Mouse (Mus musculus): ENCODE results near the gene Btbd18. TPM values are rescaled to one million over a fixed set of nuclear protein-coding genes. Genes with fewer than 3 reads are reported as not detected.
A peak's percentile ranks its signal among the peaks of the same experiment; 100 is the strongest.
"Not testable (repeated sequence)": the region's sequence is repeated elsewhere in the genome, so short reads cannot be mapped to it uniquely, and the experiment has no call there.

The Btbd18 gene
- polyA plus RNA-seq, 1 experiment from 2014 or later: 0.58 TPM

GRCm38 (mm10) chr2:84653354-84653753 is 5.5 kb upstream of the Btbd18 start:
- no peak overlapping the region for H3K27ac ChIP-seq
- H3K4me3 ChIP-seq: no peak overlapping the region
- DNase-seq (ENCODE audit: extremely low spot score, low spot score): no peak
- no peaks in the 10 kb centered on the region for H3K27me3 ChIP-seq (ENCODE audit: poor library complexity, severe bottlenecking)
- no peaks in the 10 kb centered on the region for H3K9me3 ChIP-seq
- peaks cover 22% of the 10 kb centered on the region for H3K4me1 ChIP-seq
- H3K36me3 ChIP-seq (replicated peaks): no peaks in the 10 kb centered on the region

GRCm38 (mm10) chr2:84655864-84656263 is 3.0 kb upstream of the Btbd18 start:
- DNase-seq (ENCODE audit: extremely low spot score, low spot score): no peak
- 71% methylated on average over 1 of the region's 1 CpGs for WGBS
- Histone ChIP-seq H3K36me3 (replicated peaks) (no peaks in the 10 kb centered on the region), H3K4me1 (peaks cover 8% of the 10 kb centered on the region), H3K27ac (no peak overlapping the region), H3K9me3 (peaks cover 5% of the 10 kb centered on the region; the same call in 1 of the 2 replicates), H3K4me3 (no peak overlapping the region), H3K27me3 (ENCODE audit: poor library complexity, severe bottlenecking) (no peaks in the 10 kb centered on the region)

GRCm38 (mm10) chr2:84660253-84660652 is 1.4 kb downstream of the Btbd18 start:
- H3K4me1 ChIP-seq: no peaks in the 10 kb centered on the region
- DNase-seq (ENCODE audit: extremely low spot score, low spot score): no peak
- H3K27me3 ChIP-seq (ENCODE audit: poor library complexity, severe bottlenecking): no peaks in the 10 kb centered on the region
- peaks cover 5% of the 10 kb centered on the region; the same call in 1 of the 2 replicates for H3K9me3 ChIP-seq
- no peaks in the 10 kb centered on the region for H3K36me3 ChIP-seq (replicated peaks)
- H3K4me3 ChIP-seq: no peak overlapping the region
- 70% methylated on average over 3 of the region's 3 CpGs for WGBS
- no peak overlapping the region for H3K27ac ChIP-seq

- WGBS: 23% methylated on average over 2 of the region's 2 CpGs
- Histone ChIP-seq H3K4me3 (no peak overlapping the region), H3K27me3 (ENCODE audit: poor library complexity, severe bottlenecking) (no peaks in the 10 kb centered on the region), H3K4me1 (no peaks in the 10 kb centered on the region), H3K36me3 (replicated peaks) (peaks cover 12% of the 10 kb centered on the region), H3K27ac (no peak overlapping the region), H3K9me3 (peaks cover 5% of the 10 kb centered on the region; the same call in 1 of the 2 replicates)
- no peak for DNase-seq (ENCODE audit: extremely low spot score, low spot score)
Measured at GRCm38 (mm10) chr2:84662866-84663265, 4.0 kb downstream of the Btbd18 start.

DNA sequence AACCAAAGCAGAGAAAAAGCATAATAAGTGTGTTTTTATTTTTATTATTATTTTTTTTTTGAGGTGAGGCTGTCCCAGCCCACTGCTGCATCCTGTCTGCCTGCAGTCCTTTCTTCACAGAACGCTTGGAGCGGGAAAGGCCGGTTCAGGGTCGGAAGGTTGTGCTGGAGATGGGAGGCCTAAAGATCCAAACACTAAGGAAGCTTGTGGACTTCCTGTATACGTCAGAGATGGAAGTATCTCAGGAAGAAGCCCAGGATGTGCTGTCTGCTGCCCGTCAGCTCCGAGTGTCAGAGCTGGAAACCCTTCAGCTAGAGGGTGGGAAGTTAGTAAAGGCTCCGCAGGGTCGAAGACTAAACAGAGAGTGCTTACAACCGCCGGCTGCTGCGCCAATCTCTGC is 7.2 kb downstream of the Btbd18 start:
- Histone ChIP-seq H3K9me3 (no peaks in the 10 kb centered on the region), H3K27me3 (ENCODE audit: poor library complexity, severe bottlenecking) (no peaks in the 10 kb centered on the region), H3K36me3 (replicated peaks) (peaks cover 28% of the 10 kb centered on the region), H3K27ac (no peak overlapping the region), H3K4me3 (no peak overlapping the region), H3K4me1 (peaks cover 17% of the 10 kb centered on the region)
- DNase-seq (ENCODE audit: extremely low spot score, low spot score): no peak
- WGBS: 71% methylated on average over 12 of the region's 12 CpGs

DNA sequence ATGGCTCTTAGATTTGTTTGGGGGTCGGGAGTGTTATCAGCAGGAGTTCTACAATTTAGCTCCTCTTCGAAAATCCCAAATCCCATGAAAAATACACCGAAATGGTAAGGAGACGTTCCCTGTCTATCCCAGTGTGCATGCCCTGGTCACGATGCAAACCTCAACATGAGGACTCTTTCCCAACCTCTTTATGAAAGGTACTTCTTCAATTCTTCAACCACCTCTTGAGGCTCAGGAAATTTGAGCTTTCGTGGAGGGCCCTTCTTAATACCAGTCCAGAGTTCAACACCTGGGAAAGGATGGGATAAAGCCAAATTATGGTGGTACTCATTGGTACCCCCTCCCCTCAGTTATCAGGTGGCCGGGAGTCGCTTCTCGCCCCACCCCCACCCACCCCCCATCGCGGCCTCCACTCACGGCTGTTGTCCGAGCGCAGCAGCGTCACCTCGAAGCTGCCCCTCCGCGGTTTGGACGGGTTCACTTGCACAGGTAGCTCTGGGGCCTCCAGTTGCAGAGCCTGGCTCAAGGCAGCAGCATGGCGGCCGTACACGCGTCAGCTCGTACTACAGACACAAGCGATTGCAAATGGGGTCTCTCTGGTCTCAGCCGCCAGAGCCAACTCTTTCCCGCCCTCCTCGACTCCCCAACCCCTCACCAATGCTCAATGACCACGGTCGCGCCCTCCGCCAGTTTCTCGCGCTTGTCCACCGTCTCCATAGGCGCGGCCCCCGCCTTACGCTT is 11.1 kb downstream of the Btbd18 start:
- Histone ChIP-seq H3K4me3 (peak overlapping the region; percentile 91), H3K27me3 (ENCODE audit: poor library complexity, severe bottlenecking) (no peaks in the 10 kb centered on the region), H3K9me3 (no peaks in the 10 kb centered on the region), H3K36me3 (replicated peaks) (peaks cover 57% of the 10 kb centered on the region), H3K27ac (peak overlapping the region; percentile 99), H3K4me1 (peaks cover 19% of the 10 kb centered on the region)
- 3% methylated on average over 39 of the region's 39 CpGs for WGBS
- no peak for DNase-seq (ENCODE audit: extremely low spot score, low spot score)

DNA sequence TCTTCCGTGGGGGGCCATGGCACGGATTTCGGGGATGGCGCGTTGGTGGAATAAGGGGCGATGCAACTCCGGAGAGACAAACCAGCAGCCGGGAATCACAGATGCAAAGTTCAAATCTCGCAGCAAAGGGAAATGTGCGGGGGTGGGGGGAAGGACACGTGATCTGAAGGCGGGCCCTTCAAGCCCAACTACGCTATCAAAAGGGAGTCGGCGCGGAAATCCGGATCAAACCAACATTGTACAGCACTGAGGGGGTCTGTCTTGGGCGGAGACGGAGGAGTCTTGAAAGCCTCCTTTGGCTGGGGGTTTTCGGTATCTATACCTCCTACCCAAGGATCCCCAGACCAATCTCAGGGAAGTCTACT is 11.7 kb downstream of the Btbd18 start, which contains the start of gene Selenoh:
Gene Selenoh, minus strand, starts transcription at position 202 of the 365 bp plus-strand sequence.
- H3K27me3 ChIP-seq (ENCODE audit: poor library complexity, severe bottlenecking): no peaks in the 10 kb centered on the region
- H3K27ac ChIP-seq: peak within 1 kb of the TSS; percentile 99
- H3K4me1 ChIP-seq: peaks cover 19% of the 10 kb centered on the region
- WGBS: under 1% methylated on average over 20 of the region's 20 CpGs
- H3K4me3 ChIP-seq: peak within 1 kb of the TSS; percentile 91
- peaks cover 62% of the 10 kb centered on the region for H3K36me3 ChIP-seq (replicated peaks)
- DNase-seq (ENCODE audit: extremely low spot score, low spot score): peak; percentile 94
- no peaks in the 10 kb centered on the region for H3K9me3 ChIP-seq

DNA sequence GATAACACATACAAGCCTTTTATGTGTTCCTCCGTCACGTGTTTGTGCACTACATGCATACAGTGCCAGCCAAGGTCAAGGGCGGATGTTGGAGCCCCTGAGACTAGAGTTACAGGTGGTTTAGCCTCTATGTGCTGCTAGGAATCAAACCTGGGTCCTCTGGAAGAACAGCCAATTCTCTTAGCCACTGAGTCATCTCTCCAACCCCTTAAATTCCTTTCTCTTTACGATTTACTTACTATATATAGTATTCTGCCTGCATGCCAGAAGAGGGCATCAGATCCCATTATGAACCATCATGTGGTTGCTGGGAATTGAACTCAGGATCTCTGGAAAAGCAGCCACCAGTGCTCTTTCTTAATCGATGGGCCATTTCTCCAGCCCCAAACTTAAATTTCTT is 12.7 kb downstream of the Btbd18 start:
- Histone ChIP-seq H3K36me3 (replicated peaks) (peaks cover 71% of the 10 kb centered on the region), H3K27ac (peak overlapping the region; percentile 66; the same call in 1 of the 2 replicates), H3K4me1 (peaks cover 24% of the 10 kb centered on the region)
- not testable (repeated sequence) for H3K9me3 ChIP-seq; DNase-seq (ENCODE audit: extremely low spot score, low spot score); H3K27me3 ChIP-seq (ENCODE audit: poor library complexity, severe bottlenecking); H3K4me3 ChIP-seq
- WGBS: 82% methylated on average over 4 of the region's 5 CpGs

DNA sequence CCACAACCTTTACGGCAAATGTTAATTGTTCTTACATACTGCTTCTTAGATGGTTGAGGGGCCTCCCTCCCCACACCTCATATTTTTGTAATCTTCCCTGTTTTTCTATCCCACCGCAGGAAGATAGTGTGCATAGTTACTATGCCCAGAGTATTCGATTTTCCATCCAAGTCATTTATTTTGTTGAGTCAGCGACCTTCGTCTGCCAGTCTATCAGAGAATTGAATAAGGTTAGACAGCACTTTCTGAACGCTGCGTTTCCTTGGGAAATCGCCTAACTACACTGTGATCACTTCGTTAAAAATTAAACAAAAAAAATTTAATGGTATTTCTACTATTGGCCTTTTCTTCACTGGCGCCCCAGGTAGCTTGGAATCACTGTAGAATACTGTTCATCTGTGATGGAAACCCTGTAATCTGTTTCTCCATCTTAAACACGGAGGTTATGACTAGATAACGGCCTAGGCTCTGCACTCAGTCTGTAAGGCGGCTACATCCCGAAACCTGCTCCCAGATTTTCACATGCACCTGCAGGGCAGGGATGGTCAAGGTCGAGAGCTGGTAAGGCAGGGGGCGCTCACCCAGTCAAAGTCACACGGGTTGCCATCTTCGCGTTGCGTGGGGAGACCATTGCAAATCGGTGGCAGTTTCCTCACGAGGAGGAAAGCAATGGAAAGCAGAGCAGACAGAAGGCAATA is 18.5 kb downstream of the Btbd18 start:
- H3K27ac ChIP-seq: peak overlapping the region; percentile 86
- peak overlapping the region; percentile 75 for H3K4me3 ChIP-seq
- H3K9me3 ChIP-seq: no peaks in the 10 kb centered on the region
- 12% methylated on average over 22 of the region's 22 CpGs for WGBS
- no peak for DNase-seq (ENCODE audit: extremely low spot score, low spot score)
- H3K27me3 ChIP-seq (ENCODE audit: poor library complexity, severe bottlenecking): no peaks in the 10 kb centered on the region
- H3K36me3 ChIP-seq (replicated peaks): peaks cover 64% of the 10 kb centered on the region
- H3K4me1 ChIP-seq: peaks cover 24% of the 10 kb centered on the region

DNA sequence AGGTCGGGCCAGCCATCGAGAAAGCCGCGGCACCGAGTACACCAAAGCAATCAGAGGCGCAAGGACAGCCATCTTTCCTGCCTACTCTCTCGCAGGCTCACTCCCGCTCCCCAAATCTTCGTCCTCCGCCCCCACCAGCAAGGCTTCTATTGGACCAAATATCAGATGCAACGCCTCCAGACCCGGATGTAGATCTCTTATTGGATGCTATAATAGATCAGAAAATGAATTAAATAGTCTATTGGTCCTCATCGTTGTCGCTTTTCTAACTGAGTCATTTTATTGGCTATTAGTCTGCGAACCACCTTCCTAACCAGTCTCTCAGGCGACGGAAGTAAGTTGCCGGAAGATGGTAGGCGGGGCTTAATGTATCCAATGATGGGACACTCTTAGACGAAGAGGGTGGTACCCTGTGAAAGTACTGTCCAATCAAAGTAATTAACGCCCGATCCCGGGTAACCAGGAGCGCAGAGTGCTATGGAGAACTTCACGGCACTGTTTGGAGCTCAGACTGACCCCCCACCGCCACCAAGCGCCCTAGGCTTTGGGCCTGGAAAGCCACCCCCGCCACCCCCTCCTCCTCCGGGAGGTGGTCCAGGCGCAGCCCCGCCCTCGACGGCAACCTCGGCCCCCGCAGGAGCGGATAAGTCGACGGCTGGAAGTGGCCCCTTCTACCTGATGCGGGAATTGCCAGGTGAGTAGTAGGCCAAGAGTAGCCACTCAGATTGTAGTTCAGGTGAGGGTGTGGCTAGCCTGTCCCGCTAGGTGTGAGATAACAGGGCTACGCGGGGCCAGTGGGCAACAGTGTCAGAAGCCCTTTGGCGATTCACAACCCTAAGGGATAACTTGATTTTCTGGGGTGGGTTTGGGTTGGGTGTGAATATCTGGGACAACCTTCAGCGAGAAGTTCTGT is 19.3 kb downstream of the Btbd18 start, which contains the start of the genes Gm28635 and Med19:
Gene Gm28635, minus strand, starts transcription at position 74 of the 913 bp plus-strand sequence.
Gene Med19, plus strand, starts transcription at position 435 of the 913 bp plus-strand sequence.
- peak; percentile 93 for DNase-seq (ENCODE audit: extremely low spot score, low spot score)
- Histone ChIP-seq H3K27me3 (ENCODE audit: poor library complexity, severe bottlenecking) (no peaks in the 10 kb centered on the region), H3K9me3 (no peaks in the 10 kb centered on the region), H3K36me3 (replicated peaks) (peaks cover 64% of the 10 kb centered on the region), H3K4me3 (peak within 1 kb of the TSS; percentile 75), H3K4me1 (peaks cover 24% of the 10 kb centered on the region), H3K27ac (peak within 1 kb of the TSS; percentile 86)
- WGBS: under 1% methylated on average over 44 of the region's 44 CpGs

DNA sequence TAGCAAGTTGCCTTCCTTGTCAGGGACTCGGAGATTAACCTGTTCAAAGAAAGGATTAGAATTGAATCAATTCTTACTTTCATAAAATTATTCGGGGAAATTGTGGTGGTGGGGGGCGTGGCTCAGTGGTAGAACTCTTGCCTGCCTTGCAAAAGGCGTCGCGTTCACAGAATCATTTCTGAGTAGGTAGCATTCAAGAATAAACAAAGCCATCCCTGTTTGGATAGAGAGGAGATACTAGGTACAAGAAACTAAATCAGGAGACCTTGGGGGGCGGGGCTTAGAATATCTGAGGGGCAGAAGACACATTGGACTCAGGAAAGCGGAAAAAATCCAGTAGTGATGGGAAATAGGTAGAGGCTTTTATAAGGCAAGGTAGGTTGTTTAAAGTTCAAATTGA is 20.1 kb downstream of the Btbd18 start, which contains the start of gene Tmx2:
Gene Tmx2, minus strand, starts transcription at position 125 of the 400 bp plus-strand sequence.
- no peak for DNase-seq (ENCODE audit: extremely low spot score, low spot score)
- Histone ChIP-seq H3K27me3 (ENCODE audit: poor library complexity, severe bottlenecking) (no peaks in the 10 kb centered on the region), H3K36me3 (replicated peaks) (peaks cover 63% of the 10 kb centered on the region), H3K9me3 (no peaks in the 10 kb centered on the region), H3K4me1 (peaks cover 24% of the 10 kb centered on the region), H3K4me3 (peak within 1 kb of the TSS; percentile 75), H3K27ac (peak within 1 kb of the TSS; percentile 86)
- WGBS: 18% methylated on average over 8 of the region's 8 CpGs

DNA sequence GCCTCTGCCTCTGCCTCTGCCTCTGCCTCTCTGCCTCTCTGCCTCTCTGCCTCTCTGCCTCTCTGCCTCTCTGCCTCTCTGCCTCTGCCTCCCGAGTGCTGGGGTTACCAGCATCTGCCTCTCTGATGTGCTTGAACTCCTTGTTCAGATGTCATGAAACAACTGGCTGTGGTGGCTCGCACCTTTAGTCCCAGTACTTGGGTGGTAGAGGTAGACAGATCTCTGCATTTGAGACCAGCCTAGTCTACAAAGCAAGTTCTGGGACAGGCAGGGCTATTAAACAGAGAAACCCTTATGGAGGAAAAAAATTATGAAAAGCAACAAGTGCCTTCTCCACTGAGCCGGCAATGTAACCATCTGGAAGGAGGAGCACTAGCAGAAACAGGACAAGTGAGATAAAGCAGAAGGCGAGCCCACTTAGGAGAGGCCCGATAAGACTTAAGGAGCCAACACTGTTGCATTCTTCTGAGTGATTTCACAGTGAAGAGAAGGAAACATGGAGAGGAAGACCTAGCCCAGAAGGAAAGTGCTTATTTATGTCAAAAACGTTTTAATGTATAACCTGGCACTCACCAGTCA is 23.8 kb downstream of the Btbd18 start:
- H3K4me1 ChIP-seq: peaks cover 11% of the 10 kb centered on the region
- H3K9me3 ChIP-seq: no peaks in the 10 kb centered on the region; the same call in 1 of the 2 replicates
- peak overlapping the region; percentile 26; the same call in 1 of the 2 replicates for H3K27ac ChIP-seq
- peaks cover 75% of the 10 kb centered on the region for H3K36me3 ChIP-seq (replicated peaks)
- no peak overlapping the region for H3K4me3 ChIP-seq
- 87% methylated on average over 6 of the region's 6 CpGs for WGBS
- no peaks in the 10 kb centered on the region for H3K27me3 ChIP-seq (ENCODE audit: poor library complexity, severe bottlenecking)
- no peak for DNase-seq (ENCODE audit: extremely low spot score, low spot score)
